Mouse (Mus musculus) lung, embryonic 14.5 days (tissue): Measurements from ENCODE around the gene Tnfsf12. TPM values are rescaled to one million over a fixed set of nuclear protein-coding genes. Genes with fewer than 3 reads are reported as not detected.

Source experiments
- ATAC-seq: fragments of 200-750 bp; cut with Nextera tagmentation; 2 replicates; pipeline ENCODE4 v1.8.0; 2017; ENCODE audit warnings: mild to moderate bottlenecking, moderate TSS enrichment, moderate library complexity; ENCODE audit not compliant: insufficient read depth
- DNase-seq: peaks from one replicate; pipeline ENCODE4 v3.0.0-alpha.2; 2015
- H3K27ac ChIP-seq: fragments of 300-500 bp; sonication (generic); 2 replicates; pipeline ENCODE4 v1.5.1; 2014; ENCODE audit warnings: low read depth, mild to moderate bottlenecking, moderate library complexity
- H3K27me3 ChIP-seq: fragments of 300-500 bp; sonication (generic); 2 replicates; pipeline ENCODE4 v1.6.1; 2014; ENCODE audit warnings: low read length, control low read depth; ENCODE audit not compliant: insufficient read depth
- H3K36me3 ChIP-seq: fragments of 300-500 bp; sonication (generic); 2 replicates; pipeline ENCODE4 v1.6.1; 2014; ENCODE audit warnings: control low read depth; ENCODE audit not compliant: insufficient read depth
- H3K4me1 ChIP-seq: fragments of 300-500 bp; sonication (generic); 2 replicates; pipeline ENCODE4 v1.6.1; 2014; ENCODE audit warnings: antibody characterized with exemption, control low read depth; ENCODE audit not compliant: insufficient read depth
- H3K4me2 ChIP-seq: fragments of 300-500 bp; sonication (generic); 2 replicates; pipeline ENCODE4 v1.6.1; 2014; ENCODE audit warnings: mild to moderate bottlenecking
- H3K4me3 ChIP-seq: fragments of 300-500 bp; sonication (generic); 2 replicates; pipeline ENCODE4 v1.5.1; 2014; ENCODE audit warnings: low read depth, low read length
- H3K9ac ChIP-seq: fragments of 300-500 bp; sonication (generic); 2 replicates; pipeline ENCODE4 v1.6.1; 2014
- H3K9me3 ChIP-seq: fragments of 300-500 bp; sonication (generic); 2 replicates; pipeline ENCODE4 v1.6.1; 2016; ENCODE audit warnings: low read depth, low read length, control low read depth
- CTCF ChIP-seq: IDR thresholded peaks from 2 replicates; pipeline ENCODE4 v1.5.1; 2016; ENCODE audit warnings: antibody characterized with exemption, low read depth
- WGBS: fragments of 180-500 bp; shearing (Covaris S2); extraction: QIAGEN DNeasy Blood & Tissue Kit; methylation state at CpG from one replicate; pipeline ENCODE4 v1.1.7; 2014; 5-methylcytosine and 5-hydroxymethylcytosine counted together
- polyA plus RNA-seq: library from polyadenylated mRNA; unstranded; fragments of >200 nt; fragmentation: Nextera tagmentation; extraction: Ambion mirVana; gene quantifications from 2 replicates; pipeline ENCODE4 v1.2.1, GENCODE M21; 2014

Tnfsf12 gene
- polyA plus RNA-seq, 1 experiment from 2014 or later, result 11.6 TPM

DNA sequence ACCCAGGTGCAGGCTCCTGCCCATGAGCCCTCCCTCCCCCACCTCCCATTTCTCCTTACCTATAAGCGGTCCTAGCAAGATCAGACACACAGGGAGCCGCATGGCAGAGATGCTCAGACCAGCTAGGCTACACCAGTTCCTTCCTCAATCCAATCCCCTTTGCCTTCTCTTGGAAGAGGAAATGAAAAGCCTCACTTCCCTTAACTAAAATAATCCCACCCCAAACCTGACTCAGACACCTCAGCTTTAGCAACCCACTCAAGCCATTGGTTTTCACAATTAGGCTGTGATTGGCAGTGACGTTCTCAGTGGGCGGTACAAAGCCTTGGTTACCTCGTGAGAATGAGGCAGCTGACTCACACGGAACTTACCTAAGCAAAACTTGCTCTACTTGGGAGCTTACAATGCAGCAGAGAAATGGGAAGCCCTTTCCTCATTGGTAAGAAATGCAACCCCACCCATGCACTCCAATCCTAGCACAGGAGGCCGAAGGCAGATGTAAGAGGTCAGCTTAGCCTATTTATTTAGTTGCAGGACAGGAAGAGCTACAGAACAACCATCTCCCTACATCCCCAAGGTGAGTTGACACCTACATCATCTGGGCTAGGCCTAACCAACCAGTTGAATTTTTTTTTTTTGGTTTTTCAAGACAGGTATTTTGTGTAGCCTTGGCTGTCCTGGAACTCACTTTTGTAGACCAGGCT is 29.5 kb downstream of the Tnfsf12 start, which contains the start of gene Cd68:
TSS of gene Cd68 (minus strand) at position 193 of the 704 bp plus-strand sequence.
- no peak for TF ChIP-seq CTCF
- Histone ChIP-seq H3K9me3 (no peaks in the 10 kb centered on the region), H3K4me1 (peaks cover 5% of the 10 kb centered on the region), H3K9ac (no peak within 1 kb of the TSS), H3K27me3 (no peaks in the 10 kb centered on the region), H3K4me3 (0 out of 2 replicates have a peak within 1 kb of the TSS, but pooled peaks have one; percentile 2), H3K36me3 (peaks cover 73% of the 10 kb centered on the region), H3K27ac (0 out of 2 replicates have a peak within 1 kb of the TSS, but pooled peaks have one; percentile 24), H3K4me2 (no peak within 1 kb of the TSS)
- peak; percentile 73 for DNase-seq
- WGBS, result 25% methylated on average over 7 of the region's 7 CpGs
- ATAC-seq, result no peak

DNA sequence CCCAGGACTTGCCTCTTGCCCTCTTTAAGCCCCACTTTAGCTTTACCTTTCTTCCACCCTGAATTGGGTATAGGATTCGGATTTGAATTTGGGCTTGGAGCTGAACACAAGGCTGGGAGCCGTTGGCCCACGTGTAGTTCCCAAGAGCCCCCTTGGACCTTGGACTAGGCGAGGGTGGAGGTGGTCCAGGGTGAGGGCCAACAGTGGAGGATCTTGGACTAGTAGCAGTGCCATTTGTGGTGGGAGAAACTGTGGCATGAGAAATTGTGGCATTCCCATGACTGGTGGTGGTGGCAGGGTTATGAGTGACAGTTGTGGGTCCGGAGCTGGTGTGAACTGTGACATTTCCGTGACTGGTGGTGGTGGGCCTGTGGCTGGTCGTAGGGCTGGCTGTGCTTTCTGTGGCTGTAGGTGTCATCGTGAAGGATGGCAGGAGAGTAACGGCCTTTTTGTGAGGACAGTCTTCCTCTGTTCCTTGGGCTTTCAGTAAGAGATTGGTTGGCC is 30.1 kb downstream of the Tnfsf12 start:
- 65% methylated on average over 9 of the region's 9 CpGs for WGBS
- 0 out of 2 replicates have a peak overlapping the region, but pooled peaks have one; percentile 24 for H3K27ac ChIP-seq

DNA sequence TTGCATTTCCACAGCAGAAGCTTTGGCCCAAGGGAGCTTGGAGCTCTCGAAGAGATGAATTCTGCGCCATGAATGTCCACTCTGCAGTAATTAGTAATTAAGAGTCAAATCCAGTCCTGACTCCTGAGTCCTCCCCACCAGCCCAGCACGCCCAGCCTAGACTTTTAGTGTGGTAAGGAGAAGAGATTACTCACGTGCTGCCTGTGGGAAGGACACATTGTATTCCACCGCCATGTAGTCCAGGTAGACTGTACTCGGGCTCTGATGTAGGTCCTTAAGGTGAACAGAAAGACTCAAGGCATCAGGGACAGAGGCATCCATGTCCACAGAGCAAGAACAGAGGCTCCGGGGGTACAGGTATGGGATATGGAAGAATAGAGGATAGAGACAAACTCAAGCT is 30.8 kb downstream of the Tnfsf12 start:
- Histone ChIP-seq H3K36me3 (peaks cover 64% of the 10 kb centered on the region), H3K27ac (no peak overlapping the region), H3K4me3 (no peak overlapping the region), H3K27me3 (no peaks in the 10 kb centered on the region), H3K4me1 (peaks cover 3% of the 10 kb centered on the region; the same call in 1 of the 2 replicates), H3K9ac (no peak overlapping the region), H3K4me2 (no peak overlapping the region), H3K9me3 (no peaks in the 10 kb centered on the region)
- DNase-seq (no peak), ATAC-seq (no peak)
- no peak for TF ChIP-seq CTCF
- WGBS, result 90% methylated on average over 7 of the region's 7 CpGs

More for the DNA sequence above, 30.1 kb downstream of the Tnfsf12 start:
- no peak for TF ChIP-seq CTCF
- Histone ChIP-seq H3K4me1 (peaks cover 5% of the 10 kb centered on the region), H3K36me3 (peaks cover 67% of the 10 kb centered on the region), H3K4me2 (no peak overlapping the region), H3K27me3 (no peaks in the 10 kb centered on the region), H3K9me3 (no peaks in the 10 kb centered on the region), H3K4me3 (0 out of 2 replicates have a peak overlapping the region, but pooled peaks have one; percentile 2), H3K9ac (no peak overlapping the region)
- DNase-seq, result peak; percentile 22
- ATAC-seq, result no peak

DNA sequence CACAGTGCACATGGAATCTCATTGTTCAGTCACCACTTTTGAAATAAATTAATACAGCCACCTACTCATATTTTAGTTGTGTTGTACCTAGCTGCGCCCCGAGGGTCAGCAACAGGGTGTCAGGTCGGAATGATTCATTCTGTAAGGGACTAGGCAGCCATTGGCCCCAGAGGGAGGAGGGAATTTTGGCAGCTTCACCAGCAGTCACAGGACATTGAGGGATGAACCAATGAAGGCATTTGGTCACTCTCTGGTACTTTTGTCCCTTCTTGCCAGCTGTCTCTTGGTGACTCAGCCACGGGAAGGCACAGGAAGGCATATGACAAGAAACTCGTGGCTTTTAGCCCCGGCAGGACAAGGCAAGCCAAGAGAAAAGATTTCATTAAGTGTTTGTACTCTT is 31.9 kb downstream of the Tnfsf12 start:
- Histone ChIP-seq H3K9me3 (no peaks in the 10 kb centered on the region), H3K4me1 (0 out of 2 replicates have a peak, but pooled peaks cover 3% of the 10 kb centered on the region), H3K9ac (0 out of 2 replicates have a peak overlapping the region, but pooled peaks have one; percentile 59), H3K27me3 (no peaks in the 10 kb centered on the region), H3K27ac (0 out of 2 replicates have a peak overlapping the region, but pooled peaks have one; percentile 96), H3K4me2 (no peak overlapping the region), H3K4me3 (no peak overlapping the region), H3K36me3 (peaks cover 58% of the 10 kb centered on the region)
- WGBS, result 82% methylated on average over 6 of the region's 6 CpGs
- ATAC-seq (no peak), DNase-seq (no peak)
- no peak for TF ChIP-seq CTCF

DNA sequence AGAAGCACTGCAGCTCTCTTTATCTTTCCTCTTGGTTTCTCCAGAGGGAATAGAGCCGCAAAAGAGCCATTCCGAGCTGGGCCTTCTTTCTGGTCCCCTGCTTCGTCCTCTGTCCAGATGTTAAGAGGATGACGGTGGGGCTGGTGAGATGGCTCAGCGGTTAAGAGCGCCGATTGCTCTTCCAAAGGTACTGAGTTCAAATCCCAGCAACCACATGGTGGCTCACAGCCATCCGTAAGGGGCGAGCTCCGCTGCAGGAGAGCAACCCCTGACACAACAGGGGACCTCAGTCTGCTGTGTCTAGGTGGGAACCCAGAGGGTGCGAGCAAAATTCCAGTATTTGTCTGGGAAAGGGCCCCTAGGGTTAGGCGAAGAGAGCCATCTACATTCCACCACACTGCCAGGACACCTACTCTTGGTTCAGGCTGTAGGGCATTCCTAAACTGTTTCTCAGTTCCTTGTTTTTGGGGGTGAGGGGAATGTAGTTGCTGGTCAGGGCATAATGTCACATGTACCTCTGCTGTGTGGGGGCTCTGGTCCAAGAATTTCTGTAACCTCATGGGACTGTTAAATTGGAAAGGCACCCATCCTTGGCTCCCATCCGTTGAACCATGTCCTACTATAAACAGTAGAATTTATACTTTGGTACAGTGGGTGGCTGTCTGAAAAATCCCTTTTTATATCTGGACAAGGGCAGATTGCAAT is 32.5 kb downstream of the Tnfsf12 start:
- Histone ChIP-seq H3K4me1 (0 out of 2 replicates have a peak, but pooled peaks cover 3% of the 10 kb centered on the region), H3K4me3 (peak overlapping the region; percentile 51), H3K27me3 (no peaks in the 10 kb centered on the region), H3K27ac (peak overlapping the region; percentile 96), H3K9me3 (no peaks in the 10 kb centered on the region), H3K9ac (peak overlapping the region; percentile 59), H3K4me2 (peak overlapping the region; percentile 64), H3K36me3 (peaks cover 57% of the 10 kb centered on the region)
- DNase-seq (no peak), ATAC-seq (peak; percentile 1; the same call in 1 of the 2 replicates)
- TF ChIP-seq CTCF, result no peak
- 55% methylated on average over 13 of the region's 13 CpGs for WGBS

- Histone ChIP-seq H3K4me2 (peak within 1 kb of the TSS; percentile 64), H3K9ac (peak within 1 kb of the TSS; percentile 59), H3K9me3 (no peaks in the 10 kb centered on the region), H3K27ac (peak within 1 kb of the TSS; percentile 96), H3K27me3 (no peaks in the 10 kb centered on the region), H3K4me3 (peak within 1 kb of the TSS; percentile 51), H3K4me1 (0 out of 2 replicates have a peak, but pooled peaks cover 3% of the 10 kb centered on the region), H3K36me3 (peaks cover 57% of the 10 kb centered on the region)
- TF ChIP-seq CTCF, result peak; percentile 68
- WGBS, result under 1% methylated on average over 48 of the region's 48 CpGs
- ATAC-seq (peak; percentile 94), DNase-seq (peak; percentile 98)
Measured at GRCm38 (mm10) chr11:69662213-69662966, 33.3 kb downstream of the Tnfsf12 start, which contains the start of gene Mpdu1. Mpdu1 (minus strand) TSS chr11:69662642.
